Mouse (Mus musculus) embryo, embryonic 10 days (tissue): ENCODE measurements around the gene Stip1.
A peak's percentile ranks its signal among the peaks of the same experiment; 100 is the strongest.
"Not testable (repeated sequence)": the region's sequence is repeated elsewhere in the genome, so short reads cannot be mapped to it uniquely, and the experiment has no call there.

ENCODE experiments used
- DNase-seq: peaks from one replicate; pipeline ENCODE4 v3.0.0-alpha.2; 2015; ENCODE audit warnings: low spot score

Stip1 gene

DNA sequence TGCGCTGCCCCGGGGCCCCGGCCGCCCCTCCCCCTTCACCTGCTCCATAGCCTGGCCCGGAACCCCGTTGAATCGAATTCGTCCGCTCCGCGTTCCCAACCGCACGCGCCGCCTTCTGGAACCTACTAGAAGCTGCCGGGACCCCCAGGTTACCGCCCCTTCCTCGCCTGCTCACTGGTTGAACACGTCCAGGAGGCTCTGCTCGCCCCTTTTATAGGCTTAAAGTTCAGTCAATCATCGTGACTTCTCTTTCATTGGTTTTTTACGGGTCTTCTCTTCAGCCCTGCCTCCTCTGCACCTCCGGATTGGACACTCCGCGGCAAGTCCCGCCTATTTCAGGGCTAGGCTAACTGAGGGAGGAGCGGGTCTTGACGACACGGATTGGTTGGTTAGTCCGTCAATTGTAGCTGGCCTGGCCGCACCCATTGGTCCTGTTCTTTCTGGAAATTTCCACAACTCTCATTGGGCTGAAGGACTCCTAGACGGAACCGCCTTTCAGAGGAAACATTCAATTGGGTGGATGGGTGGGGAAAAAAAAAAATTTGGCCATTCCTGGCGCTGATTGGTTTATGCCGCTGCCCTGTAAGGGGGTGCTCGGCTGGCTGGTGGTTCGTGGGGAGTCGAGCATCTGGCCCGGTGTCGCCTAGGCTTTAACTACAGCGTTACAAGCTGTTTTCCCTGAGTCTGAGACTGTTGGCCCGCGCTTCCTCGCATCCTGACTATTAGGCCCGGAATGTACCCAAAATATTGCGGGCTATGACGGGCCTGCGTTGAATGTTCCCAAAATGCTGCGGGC, at the start of gene Stip1:
TSS of gene Stip1 (minus strand) at position 127 of the 796 bp plus-strand sequence.
- peak; percentile 100 for DNase-seq

DNA sequence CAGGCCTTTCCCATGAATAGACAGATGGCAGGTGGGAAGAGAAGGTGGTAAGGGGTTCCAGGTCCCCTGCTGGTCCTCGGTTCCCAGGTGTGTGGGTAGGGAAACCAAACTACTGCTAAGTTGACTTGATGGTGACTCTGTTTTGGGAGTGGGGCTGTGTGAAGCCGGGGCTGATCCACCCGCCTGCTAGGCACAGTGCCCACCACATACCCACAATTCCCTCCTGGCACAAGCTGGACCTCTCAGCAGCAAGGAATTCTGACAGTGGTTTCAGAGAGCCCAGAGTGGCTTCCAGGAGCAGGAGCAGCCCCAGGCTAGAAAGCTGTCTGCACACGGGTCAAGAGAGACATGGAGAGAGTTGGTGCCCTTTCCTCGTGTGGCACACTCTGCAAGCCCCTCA, 49.3 kb upstream of the Stip1 start:
- DNase-seq = no peak

DNA sequence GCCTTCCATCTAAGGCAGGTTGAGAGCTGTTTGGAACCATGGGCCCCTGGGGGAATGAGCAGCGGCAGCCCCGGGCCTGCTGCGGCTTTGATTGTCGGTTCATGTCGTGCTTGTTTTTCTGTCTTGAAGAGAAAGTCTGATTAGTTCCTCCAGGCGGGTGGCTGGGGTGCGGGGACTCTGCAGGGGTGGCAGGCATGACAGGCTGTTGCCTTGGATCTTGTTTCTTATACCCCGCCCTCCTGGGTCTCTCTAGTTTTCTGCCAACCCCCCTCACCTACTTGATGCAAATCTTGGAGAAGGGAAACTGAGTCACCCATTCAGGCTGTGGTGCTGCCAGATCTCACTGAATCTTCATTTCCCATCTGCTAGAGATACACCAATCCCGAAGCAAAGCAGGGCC, 48.8 kb upstream of the Stip1 start:
- no peak for DNase-seq

DNA sequence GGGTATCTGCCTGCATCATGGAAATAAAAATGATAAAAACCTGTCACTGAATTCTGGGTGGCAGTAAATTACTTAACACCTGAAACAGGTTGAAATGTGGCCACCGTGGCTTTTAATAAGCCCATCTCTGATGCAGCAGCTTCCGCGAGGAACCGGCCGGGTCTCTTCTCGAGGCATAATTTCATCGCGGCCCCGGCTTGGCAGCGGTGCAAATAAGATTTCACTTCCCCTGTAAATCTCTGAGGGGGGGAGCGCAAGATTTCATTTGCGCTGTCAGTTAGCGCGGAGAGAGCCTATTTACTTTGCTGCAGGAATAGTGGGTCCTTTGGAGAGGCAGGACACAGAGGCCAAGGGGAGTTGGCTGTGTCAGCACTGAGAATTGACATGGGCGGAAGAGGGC, 45.0 kb upstream of the Stip1 start:
- no peak for DNase-seq

DNA sequence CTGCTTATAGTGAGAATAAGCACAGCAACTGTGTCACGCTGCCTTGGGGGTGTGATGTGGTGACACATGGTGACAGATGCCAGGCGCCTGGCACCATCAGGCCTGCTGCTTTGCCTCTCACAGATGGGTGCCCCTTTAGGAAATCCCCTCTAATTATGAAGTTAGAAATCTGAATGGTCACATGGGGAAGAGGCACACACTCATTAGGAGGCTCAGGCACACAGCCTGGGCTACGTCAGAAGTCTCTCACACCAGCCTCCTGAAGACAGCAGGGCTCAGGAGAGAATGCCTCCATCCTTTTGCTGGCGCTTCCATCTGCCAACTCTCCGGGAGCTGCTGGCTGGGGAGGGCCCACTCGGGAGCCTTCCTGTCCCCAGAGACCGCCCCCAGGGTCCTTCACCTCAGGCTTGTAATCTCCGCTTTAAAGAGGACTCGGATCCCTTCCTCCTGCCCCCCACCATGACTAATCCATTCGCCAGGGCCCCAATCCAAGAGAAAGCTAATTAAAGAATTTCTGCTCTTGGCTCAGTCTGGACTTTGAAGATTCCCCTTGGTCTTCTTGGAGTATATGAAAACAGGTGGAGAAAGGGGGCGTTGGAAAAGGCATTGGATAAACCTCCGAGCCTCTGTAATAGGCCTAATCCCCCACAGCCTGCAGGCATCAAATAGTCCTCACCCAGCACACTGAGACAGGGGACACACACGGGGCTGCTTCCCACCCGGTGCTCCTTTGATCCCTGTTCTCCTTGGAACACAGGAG, 43.4 kb upstream of the Stip1 start:
- no peak for DNase-seq

DNA sequence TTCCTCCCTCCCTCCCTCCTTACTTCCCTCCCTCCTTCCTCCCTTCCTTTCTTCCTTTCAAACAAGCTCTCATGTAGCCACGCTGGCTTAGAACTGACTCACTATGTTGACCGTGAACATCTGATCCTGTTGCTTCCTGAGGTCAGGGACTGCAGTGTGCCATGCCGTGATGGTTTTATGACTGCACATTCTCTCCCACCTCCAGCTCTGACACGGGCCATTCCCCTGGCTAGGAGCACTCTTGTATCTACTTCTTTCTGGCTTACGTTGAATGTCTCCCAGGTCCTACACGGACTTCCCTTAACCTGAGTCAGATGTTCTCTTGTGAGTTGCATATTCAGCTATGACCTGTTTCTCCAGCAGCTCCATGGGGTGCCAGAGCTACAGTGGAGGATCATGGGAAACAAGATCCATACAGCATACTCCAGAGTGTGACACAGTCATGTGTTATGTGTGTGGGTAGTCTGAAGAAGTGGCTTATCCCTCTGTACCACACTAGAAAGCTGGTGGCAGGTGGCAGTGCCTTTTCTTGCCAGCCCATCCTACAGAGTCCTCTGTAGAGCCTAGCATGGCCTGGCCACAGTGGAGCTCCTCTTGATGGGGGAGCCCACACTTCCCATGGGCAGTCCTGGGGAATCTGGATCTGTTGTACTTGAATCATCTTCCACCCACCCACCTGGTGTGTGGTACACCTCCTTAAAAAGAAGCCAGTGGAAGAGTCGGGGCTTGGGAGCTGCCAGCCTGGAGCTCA, 41.9 kb upstream of the Stip1 start:
- no peak for DNase-seq

DNA sequence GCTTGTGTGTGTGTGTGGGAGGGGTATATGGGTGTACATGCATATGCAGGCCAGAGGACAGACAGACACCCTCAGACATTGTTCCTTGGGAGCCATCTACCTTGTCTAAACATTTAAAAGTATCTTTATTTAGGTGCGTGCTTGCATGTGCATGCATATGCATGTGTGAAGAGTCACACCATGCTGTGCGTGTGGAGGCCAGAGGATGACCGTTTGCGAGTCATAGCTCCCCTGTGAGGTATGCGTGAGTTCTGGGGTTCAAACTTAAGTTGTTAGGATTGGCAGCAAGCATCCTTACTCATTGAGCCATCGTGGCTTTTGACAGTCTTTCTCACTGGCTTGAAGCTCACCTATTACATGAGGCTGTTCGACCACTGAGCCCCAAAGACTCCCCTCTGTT, 38.5 kb upstream of the Stip1 start:
- DNase-seq = no peak

DNA sequence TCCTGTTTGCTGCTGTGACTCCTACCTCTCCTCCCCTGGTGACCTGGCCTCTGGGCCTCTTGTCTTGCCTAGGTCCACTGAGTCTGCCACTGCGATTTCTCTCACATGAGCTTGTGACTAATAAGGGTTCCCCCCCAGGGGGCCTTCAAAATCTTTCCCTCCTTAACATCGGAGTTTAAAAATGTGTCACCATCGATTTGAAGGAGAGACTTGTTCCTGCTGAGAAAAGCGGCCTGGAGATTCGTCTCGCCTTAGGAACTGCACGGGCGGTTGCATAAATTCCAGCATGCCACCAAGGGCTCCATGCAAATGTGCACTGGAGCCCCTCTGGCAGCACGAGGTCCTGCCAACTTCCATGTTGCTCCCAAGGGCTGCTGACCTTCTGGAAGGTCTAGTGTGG, 37.9 kb upstream of the Stip1 start:
- no peak for DNase-seq

DNA sequence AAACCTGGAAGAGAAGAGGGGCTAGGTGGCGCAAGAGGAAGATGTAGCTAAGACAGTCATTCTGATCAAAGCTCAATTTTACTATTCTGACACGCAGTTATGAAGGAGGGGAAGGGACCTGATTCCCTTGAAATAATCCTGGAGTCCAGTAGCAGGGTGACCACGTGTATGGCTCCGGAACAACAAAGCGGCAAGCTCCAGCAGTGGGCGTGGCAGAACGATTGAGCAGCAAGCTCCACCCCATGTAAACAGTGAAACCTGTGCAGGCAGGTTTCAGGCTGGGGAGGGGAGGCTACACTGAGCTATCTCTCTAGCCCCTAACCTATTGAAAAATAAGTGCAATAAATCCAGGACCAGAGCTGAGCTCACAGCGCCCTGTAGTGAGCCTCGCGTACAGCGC, 35.6 kb upstream of the Stip1 start:
- DNase-seq = not testable (repeated sequence)

DNA sequence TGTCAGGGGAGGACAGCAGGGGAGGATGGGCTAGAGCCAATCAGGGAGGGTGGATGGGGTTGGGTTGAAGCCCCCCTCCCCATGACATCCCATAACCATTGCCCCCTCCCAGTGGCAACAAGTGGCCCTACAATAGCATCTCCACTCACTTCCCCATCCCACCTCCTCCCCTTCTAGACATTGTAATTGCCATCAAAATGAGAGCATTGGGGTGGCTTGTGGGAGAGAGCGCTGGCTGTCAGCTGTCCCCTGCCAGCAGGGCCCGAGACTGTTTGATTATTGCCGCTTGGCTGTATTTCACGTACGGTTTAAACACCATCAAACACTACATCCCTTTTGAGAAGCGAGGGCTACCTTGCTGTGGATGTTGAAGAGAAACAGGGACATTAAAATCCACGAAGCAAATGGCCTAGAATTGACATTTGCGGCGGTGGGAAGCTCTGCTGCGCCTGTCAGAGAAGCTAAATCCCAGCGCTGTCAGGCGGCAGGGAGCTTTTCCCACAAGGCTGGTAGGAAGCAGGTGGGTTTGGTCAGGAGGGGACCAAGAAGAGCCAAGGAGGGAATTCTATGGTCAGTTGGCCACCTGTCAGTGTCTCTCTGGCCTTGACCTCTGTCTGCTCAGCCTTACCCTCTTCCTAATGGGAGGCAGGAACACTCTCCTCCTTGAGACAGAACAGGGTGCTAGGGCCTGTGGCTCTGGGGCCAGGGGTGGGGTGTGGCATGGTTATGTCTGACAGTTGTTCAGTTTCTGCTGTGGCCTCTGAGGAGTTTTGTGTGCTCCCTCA, 34.4 kb upstream of the Stip1 start:
- DNase-seq = no peak

DNA sequence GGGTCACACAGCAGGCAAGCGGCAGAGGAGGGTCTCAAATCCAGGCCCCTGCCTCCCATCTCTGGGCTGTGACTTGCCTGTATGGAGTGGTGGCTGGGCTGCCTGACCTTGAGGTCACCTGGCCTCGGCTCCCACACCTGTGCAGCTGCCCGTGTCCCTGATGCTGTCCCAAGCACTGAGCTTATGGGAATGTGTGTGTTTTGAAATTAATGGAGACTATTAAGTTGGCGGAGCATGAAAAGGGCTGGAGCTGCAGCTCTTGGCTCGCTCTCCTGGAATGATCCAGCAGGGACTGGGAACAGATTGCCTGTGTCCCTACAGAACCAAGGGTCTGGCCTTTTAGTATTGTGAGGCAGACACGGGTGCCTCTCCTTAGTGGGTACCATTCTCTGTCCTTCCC, 32.5 kb upstream of the Stip1 start:
- DNase-seq = no peak

DNA sequence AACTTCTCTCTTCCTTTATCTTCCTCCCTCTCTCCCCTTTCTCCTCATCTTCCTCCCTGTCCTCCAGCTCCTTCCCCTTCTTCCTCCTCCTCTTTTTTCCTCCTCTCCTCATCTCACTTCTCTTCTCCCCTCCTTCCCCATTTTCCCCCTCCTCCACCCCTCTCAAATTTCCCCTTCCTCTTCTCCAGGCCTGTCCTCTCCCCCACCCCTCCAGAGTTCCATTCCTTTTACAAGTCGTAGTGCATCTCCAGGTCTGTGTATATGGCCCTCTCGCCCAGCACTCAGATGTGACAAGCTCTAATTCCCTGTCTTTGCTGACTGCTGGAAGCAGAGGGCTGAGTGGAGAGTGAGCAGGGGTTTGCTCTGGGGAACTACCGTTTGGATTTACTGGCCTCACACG, 31.0 kb upstream of the Stip1 start:
- DNase-seq = no peak

DNA sequence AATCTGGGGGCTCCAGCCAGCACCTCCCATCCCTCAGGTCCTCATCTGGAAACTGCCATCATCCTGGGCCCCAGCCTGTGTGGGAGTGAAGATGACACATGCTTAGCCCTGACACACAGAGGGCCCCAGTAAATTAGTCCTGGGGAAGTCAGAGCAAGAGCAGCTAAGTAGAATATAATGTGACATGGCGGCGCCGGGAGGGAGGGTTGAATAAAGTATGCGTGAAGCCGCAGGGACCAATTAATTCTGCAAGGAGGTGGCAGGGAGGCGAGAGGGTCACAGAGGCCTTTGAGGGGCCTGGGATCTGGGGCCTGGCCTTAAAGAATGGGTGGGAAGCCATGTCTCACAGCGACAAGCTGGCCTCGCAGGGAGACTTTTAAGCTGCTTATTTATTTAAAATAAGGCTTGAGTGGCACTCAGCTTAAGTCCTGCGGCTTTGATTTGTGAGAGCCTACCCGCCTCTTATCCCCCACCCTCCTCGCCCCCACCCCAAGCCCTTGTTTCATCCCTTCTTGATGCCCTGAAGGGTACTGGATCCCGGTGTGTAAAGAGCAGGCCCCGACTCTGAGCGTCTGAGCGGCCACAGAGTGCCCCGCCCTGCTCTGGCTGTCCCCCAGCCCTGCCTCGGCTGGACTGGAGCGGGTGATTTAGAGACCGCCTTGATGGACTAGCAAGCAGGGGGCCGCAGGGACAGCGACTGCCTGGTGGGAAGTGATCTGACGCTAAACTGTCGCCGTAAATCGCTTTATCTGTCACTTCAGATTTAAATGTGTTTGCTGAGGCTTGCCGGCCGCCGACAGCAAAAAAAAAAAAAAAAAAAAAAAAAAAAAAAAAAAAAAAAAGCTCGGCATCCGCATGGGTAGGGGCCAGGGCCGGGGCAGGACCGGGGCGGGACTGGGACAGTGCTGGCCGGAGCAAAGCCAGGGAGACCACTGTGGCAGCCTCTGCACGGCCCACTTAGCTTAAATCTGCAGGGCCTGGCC, 30.3 kb upstream of the Stip1 start:
- peak; percentile 82 for DNase-seq

DNA sequence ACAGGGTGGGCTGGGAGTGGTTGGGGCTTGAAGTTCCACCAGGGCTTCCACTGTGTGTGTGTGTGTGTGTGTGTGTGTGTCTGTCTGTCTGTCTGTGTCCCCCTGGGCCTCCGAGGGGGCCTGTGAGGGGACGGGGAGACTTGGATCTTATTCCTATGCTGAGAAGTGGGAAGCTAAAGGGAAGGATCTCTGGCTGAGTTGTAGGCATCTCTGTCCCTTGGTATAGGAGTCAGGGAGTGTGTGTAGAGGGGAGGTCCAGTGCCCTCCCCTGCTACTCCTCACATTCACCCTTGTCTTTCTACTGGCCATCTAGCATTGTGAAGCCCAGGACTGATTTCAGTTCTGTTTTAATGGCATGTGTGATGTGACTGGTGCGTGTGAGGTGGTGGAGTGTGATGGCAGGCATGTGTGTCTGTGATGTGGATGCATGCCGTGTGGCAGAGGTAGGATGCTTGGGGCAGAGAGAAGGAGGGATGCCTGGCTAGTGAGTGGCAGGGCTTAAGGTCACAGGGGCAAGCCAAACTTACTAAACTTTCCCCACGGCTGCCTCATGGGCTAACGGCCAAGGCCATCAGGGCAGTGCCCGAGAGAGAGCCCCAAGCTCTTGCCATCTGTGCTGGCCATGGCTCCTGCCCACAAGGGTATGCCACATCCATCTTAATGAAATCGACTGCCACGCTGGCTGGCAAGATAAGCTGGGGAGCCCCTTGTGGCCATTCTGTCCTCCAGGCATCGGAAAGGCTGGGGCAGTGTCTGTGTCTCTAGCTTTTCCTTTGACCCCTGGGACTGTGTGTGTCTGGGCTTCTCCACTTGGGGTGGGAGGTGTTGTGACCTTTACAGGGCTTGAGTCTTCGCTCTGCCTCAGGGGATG, 29.1 kb upstream of the Stip1 start:
- DNase-seq = peak; percentile 40

DNA sequence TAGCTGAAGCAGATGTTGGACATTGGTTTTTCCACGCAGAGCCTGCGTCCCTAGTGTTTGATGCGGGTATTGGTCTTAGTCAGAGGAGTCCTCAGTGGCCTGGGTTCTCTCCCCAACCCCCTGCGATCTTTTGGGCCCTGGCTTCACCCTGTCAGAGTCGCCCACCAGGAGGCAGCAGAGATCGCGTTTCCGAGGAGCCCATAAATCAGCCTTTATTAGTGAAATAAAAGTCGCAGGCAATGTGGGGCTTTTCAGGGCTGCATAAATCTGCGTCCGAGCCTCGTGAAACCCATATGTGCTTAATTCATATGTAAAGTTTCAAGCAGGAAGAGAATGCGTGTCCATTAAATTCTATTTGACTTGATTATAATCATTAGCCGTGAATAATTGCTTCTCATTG, 28.4 kb upstream of the Stip1 start:
- DNase-seq = peak; percentile 88

DNA sequence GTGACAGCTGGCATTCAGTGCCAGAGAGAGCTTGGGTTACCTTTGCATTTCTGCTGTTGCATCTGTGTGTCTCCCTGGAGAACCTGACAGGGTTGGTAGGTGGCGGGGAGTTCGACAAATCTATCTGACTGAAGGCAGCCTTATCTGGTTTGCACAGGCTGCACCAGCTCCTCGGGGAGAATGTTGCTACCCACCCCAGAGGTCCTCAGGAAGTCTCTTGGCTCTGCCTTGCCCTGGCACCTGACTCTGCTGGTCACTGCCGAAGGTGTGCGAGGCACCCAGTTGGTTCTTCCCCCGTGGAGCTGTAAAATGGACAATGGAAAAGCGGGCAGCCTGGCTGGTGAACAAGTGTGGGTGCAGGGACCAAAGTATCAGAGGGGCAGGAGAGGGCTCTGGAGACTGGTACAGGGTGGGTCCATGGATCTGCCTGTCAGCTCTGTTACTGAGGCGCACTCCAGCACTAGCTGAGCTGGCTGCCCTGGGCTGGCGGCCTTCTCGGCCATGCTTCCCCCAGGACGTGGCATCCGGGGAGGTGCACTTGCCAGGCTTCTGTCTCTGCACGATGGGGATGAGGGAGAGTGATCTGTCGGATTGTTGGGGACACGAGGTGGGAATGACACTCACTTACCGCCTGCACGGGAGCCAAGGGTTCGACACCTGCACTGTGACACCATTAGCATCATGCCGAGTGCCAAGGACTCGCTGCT, 27.7 kb upstream of the Stip1 start:
- no peak for DNase-seq

DNA sequence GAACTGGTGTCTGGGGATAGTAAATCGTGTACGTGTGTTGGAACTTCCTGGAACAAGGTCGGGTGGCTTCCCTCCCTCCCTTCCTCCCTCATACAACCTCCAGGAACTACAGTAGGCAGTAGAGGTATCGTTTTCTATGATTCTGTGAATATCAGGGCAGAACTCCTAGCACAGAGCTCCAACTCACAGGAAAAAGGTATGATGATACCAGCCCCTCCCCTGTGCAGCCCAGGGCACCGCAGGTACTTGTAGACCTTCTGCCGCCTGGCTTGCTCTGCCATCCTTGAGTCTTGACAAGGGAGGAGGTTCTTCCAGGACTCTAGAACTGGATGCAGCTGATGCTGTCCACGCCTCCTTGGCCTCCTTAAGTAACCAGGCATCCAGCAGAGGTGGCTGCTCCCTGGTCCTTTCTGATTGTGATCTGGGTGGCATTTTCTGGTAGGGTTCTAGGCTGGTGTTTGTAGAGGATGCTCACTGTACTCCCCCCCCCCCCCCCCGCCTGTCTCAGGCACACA, 27.1 kb upstream of the Stip1 start:
- no peak for DNase-seq

DNA sequence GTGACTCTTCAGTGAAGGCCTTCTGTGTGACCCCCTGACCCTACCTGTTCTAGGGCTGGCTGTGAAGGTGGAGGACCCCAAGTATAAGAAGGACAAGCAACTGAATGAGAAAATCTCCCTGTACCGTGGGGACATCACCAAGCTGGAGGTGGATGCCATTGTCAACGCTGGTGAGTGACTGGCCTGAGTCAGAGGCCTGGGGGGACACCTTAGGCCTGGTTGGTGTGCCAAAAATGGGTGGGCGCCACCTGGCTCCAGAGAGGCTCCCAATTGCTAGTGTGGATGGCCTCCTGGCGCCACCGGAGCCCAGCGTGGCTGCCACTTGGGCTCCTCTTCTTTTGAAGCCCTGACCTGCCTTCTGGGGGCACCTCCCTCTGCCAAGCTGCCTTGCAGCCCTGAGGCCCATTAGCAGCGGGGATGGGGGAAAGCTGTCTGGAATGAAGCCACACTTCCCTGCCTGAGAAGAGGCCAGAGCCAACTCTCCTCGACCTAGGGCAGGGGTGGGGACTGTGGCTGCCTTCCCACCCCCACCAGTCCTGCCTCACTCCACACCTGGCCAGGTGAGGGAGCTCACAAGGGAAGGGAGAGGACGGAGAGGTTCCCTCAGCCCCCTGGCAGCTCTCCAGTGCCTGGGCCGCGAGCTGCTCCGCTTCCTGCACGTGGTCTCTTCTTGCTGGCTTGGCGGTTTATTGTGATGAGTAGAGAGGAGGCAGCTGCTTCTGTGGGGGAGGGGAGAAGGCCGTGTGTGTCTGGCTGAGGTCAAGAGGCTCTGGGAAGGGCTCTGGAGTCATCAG, 26.5 kb upstream of the Stip1 start:
- peak; percentile 80 for DNase-seq
